Mouse (Mus musculus) G1E (cell line): ENCODE data around the gene Pik3c2b. TPM values are rescaled to one million over a fixed set of nuclear protein-coding genes. Genes with fewer than 3 reads are reported as not detected.

Experiments
- ATAC-seq: 2 replicates; pipeline ENCODE4 v1.8.0; 2016; ENCODE audit warnings: mild to moderate bottlenecking; ENCODE audit not compliant: insufficient number of reproducible peaks, poor library complexity, low FRiP score, severe bottlenecking; ENCODE audit errors: extremely low read depth
- DNase-seq: peaks from one replicate; pipeline ENCODE4 v3.0.0; 2012; ENCODE audit warnings: low spot score
- H3K27me3 ChIP-seq: 2 replicates; pipeline ENCODE4 v1.6.1; 2012; ENCODE audit warnings: mild to moderate bottlenecking, low read length, inconsistent platforms; ENCODE audit not compliant: insufficient read depth
- H3K36me3 ChIP-seq: replicated peaks from 2 replicates; pipeline ENCODE3; 2012; ENCODE audit warnings: mild to moderate bottlenecking, inconsistent platforms
- H3K4me1 ChIP-seq: 2 replicates; pipeline ENCODE4 v1.6.1; 2012; ENCODE audit warnings: low read depth, low read length, inconsistent platforms, mixed read lengths; ENCODE audit not compliant: insufficient read depth
- H3K4me3 ChIP-seq: 2 replicates; pipeline ENCODE4 v1.5.1; 2012; ENCODE audit warnings: low read depth, mild to moderate bottlenecking, inconsistent platforms, low read length, moderate library complexity, mixed read lengths
- H3K9me3 ChIP-seq: replicated peaks from 2 replicates; pipeline ENCODE4 v1.6.1; 2012; ENCODE audit warnings: inconsistent platforms
- CTCF ChIP-seq: IDR thresholded peaks from 2 replicates; pipeline ENCODE4 v1.5.1; 2012; ENCODE audit warnings: low read depth, low read length, inconsistent platforms, mixed read lengths
- GATA1 ChIP-seq: IDR thresholded peaks from 2 replicates; pipeline ENCODE4 v1.6.1; 2012; ENCODE audit warnings: borderline replicate concordance, low read length, inconsistent platforms, mixed read lengths
- GATA2 ChIP-seq: IDR thresholded peaks from 2 replicates; pipeline ENCODE4 v1.6.1; 2012; ENCODE audit warnings: low read depth, low read length, inconsistent platforms, borderline replicate concordance
- POLR2AphosphoS5 ChIP-seq: IDR thresholded peaks from 2 replicates; pipeline ENCODE4 v1.6.1; 2012; ENCODE audit warnings: low read depth, low read length, inconsistent platforms; ENCODE audit not compliant: insufficient replicate concordance
- TAL1 ChIP-seq: conservative IDR thresholded peaks from 2 replicates; pipeline ENCODE4 v1.6.1; 2012; ENCODE audit warnings: low read depth, low read length, inconsistent platforms, mixed read lengths
- polyA plus RNA-seq: library from polyadenylated mRNA; stranded (reverse); fragments of >175 nt; gene quantifications from 2 replicates; pipeline ENCODE4 v1.2.3, GENCODE M21; 2012
- total RNA-seq, 2 experiments: library from RNA; stranded (forward) in 1 of 2; stranded (reverse) in 1 of 2; fragments of 200-1000 nt in 1 of 2; fragments of >200 nt in 1 of 2; fragmentation: Nextera tagmentation in 1 of 2; gene quantifications; 2 replicates each; pipeline ENCODE4 v1.2.3; 2014 to 2017

Pik3c2b gene
- total and polyA plus RNA-seq, 3 experiments: 0.27 TPM; not detected in 2

GRCm38 (mm10) chr1:133083003-133083546 is 37.6 kb downstream of the Pik3c2b start:
- Histone ChIP-seq H3K9me3 (no peaks in the 10 kb centered on the region), H3K36me3 (no peaks in the 10 kb centered on the region), H3K4me3 (no peak overlapping the region), H3K4me1 (peaks cover 17% of the 10 kb centered on the region), H3K27me3 (peaks cover 56% of the 10 kb centered on the region)
- no peak for DNase-seq
- no peak for TF ChIP-seq CTCF
- no peak for TF ChIP-seq GATA1
- no peak for TF ChIP-seq POLR2AphosphoS5
- no peak for TF ChIP-seq GATA2
- TF ChIP-seq TAL1: no peak; the same call in 1 of the 2 replicates
- no peak for ATAC-seq

GRCm38 (mm10) chr1:133083942-133084625 is 38.6 kb downstream of the Pik3c2b start:
- H3K36me3 ChIP-seq: no peaks in the 10 kb centered on the region
- DNase-seq (peak; percentile 27), ATAC-seq (no peak)
- H3K9me3 ChIP-seq: no peaks in the 10 kb centered on the region
- H3K4me1 ChIP-seq: peaks cover 18% of the 10 kb centered on the region
- TF ChIP-seq CTCF (no peak), GATA2 (no peak), GATA1 (no peak), POLR2AphosphoS5 (no peak), TAL1 (no peak)
- H3K27me3 ChIP-seq: peaks cover 60% of the 10 kb centered on the region
- no peak overlapping the region; the same call in 1 of the 2 replicates for H3K4me3 ChIP-seq

- no peaks in the 10 kb centered on the region for H3K9me3 ChIP-seq
- H3K4me3 ChIP-seq: no peak overlapping the region
- H3K27me3 ChIP-seq: peaks cover 56% of the 10 kb centered on the region
- DNase-seq (no peak), ATAC-seq (no peak)
- H3K4me1 ChIP-seq: peaks cover 18% of the 10 kb centered on the region
- H3K36me3 ChIP-seq: no peaks in the 10 kb centered on the region
- TF ChIP-seq POLR2AphosphoS5: no peak
- no peak for TF ChIP-seq TAL1
- no peak for TF ChIP-seq GATA2
- no peak for TF ChIP-seq CTCF
- TF ChIP-seq GATA1: no peak
Observed at GRCm38 (mm10) chr1:133084708-133085416, 39.4 kb downstream of the Pik3c2b start.

GRCm38 (mm10) chr1:133085417-133085742 is 39.9 kb downstream of the Pik3c2b start:
- Histone ChIP-seq H3K4me1 (peaks cover 18% of the 10 kb centered on the region), H3K27me3 (peaks cover 58% of the 10 kb centered on the region), H3K9me3 (no peaks in the 10 kb centered on the region), H3K4me3 (no peak overlapping the region), H3K36me3 (no peaks in the 10 kb centered on the region)
- TF ChIP-seq POLR2AphosphoS5: no peak
- TF ChIP-seq GATA2: no peak
- TF ChIP-seq CTCF: no peak
- TF ChIP-seq GATA1: no peak
- TF ChIP-seq TAL1: no peak
- ATAC-seq (no peak), DNase-seq (no peak)

- TF ChIP-seq GATA1 (no peak), POLR2AphosphoS5 (no peak), CTCF (no peak), GATA2 (no peak), TAL1 (no peak)
- Histone ChIP-seq H3K4me3 (no peak overlapping the region), H3K36me3 (no peaks in the 10 kb centered on the region), H3K4me1 (peaks cover 18% of the 10 kb centered on the region), H3K27me3 (peaks cover 66% of the 10 kb centered on the region), H3K9me3 (no peaks in the 10 kb centered on the region)
- ATAC-seq (no peak), DNase-seq (no peak)
Observed at GRCm38 (mm10) chr1:133086804-133087203, 41.3 kb downstream of the Pik3c2b start.

- Histone ChIP-seq H3K4me3 (no peak overlapping the region), H3K27me3 (peaks cover 65% of the 10 kb centered on the region), H3K36me3 (no peaks in the 10 kb centered on the region), H3K4me1 (peaks cover 18% of the 10 kb centered on the region), H3K9me3 (no peaks in the 10 kb centered on the region)
- peak; percentile 62 for DNase-seq
- ATAC-seq: no peak
- TF ChIP-seq GATA1: no peak
- TF ChIP-seq CTCF: peak; percentile 95
Observed at GRCm38 (mm10) chr1:133087206-133087905, 41.9 kb downstream of the Pik3c2b start.
